Mouse (Mus musculus): Measurements from ENCODE around the gene Cep112. TPM values are rescaled to one million over a fixed set of nuclear protein-coding genes. Genes with fewer than 3 reads are reported as not detected.

The Cep112 gene
- 1.4 and 1.8 TPM in 2 replicates for polyA plus RNA-seq (2015; fragmentation: Nextera tagmentation; extraction: Ambion mirVana)

- Histone ChIP-seq H3K36me3 (no peaks in the 10 kb centered on the region), H3K4me3 (replicated peaks) (peak within 1 kb of the TSS; percentile 66), H3K9ac (peak within 1 kb of the TSS; percentile 71), H3K27me3 (peaks cover 32% of the 10 kb centered on the region), H3K4me1 (replicated peaks) (peaks cover 18% of the 10 kb centered on the region), H3K4me2 (peak within 1 kb of the TSS; percentile 77), H3K27ac (no peak within 1 kb of the TSS), H3K9me3 (replicated peaks) (no peaks in the 10 kb centered on the region)
- ATAC-seq (ENCODE audit: low read depth) = peak; percentile 93
- 1% methylated on average over 61 of the region's 61 CpGs for WGBS (ENCODE audit: insufficient replicate concordance)
- peak; percentile 85 for DNase-seq
These were observed at the start of gene Cep112 for GRCm38 (mm10) chr11:108424889-108425591. TSS of gene Cep112 (plus strand) at chr11:108425192.

- Histone ChIP-seq H3K4me1 (replicated peaks) (no peaks in the 10 kb centered on the region), H3K27me3 (no peaks in the 10 kb centered on the region; the same call in 1 of the 2 replicates), H3K27ac (no peak overlapping the region), H3K9ac (no peak overlapping the region), H3K36me3 (no peaks in the 10 kb centered on the region), H3K4me2 (no peak overlapping the region), H3K9me3 (replicated peaks) (no peaks in the 10 kb centered on the region), H3K4me3 (replicated peaks) (no peak overlapping the region)
- WGBS (ENCODE audit: insufficient replicate concordance) = 64% methylated on average over 7 of the region's 7 CpGs
- DNase-seq = no peak
- no peak for ATAC-seq (ENCODE audit: low read depth)
These were observed 48.2 kb upstream of the Cep112 start for GRCm38 (mm10) chr11:108376815-108377214.

GRCm38 (mm10) chr11:108377680-108378362 lies 47.2 kb upstream of the Cep112 start:
- no peak for ATAC-seq (ENCODE audit: low read depth)

GRCm38 (mm10) chr11:108378363-108378751 lies 46.6 kb upstream of the Cep112 start:
- Histone ChIP-seq H3K9ac (no peak overlapping the region), H3K4me1 (replicated peaks) (no peaks in the 10 kb centered on the region), H3K27me3 (no peaks in the 10 kb centered on the region; the same call in 1 of the 2 replicates), H3K4me3 (replicated peaks) (no peak overlapping the region), H3K9me3 (replicated peaks) (no peaks in the 10 kb centered on the region), H3K36me3 (no peaks in the 10 kb centered on the region), H3K4me2 (no peak overlapping the region), H3K27ac (no peak overlapping the region)
- DNase-seq (no peak), ATAC-seq (ENCODE audit: low read depth) (no peak)
- WGBS (ENCODE audit: insufficient replicate concordance) = 58% methylated on average over 4 of the region's 4 CpGs

More at GRCm38 (mm10) chr11:108377680-108378362, 47.2 kb upstream of the Cep112 start:
- Histone ChIP-seq H3K27ac (no peak overlapping the region), H3K4me2 (no peak overlapping the region), H3K9ac (no peak overlapping the region), H3K4me1 (replicated peaks) (no peaks in the 10 kb centered on the region), H3K9me3 (replicated peaks) (no peaks in the 10 kb centered on the region), H3K27me3 (no peaks in the 10 kb centered on the region; the same call in 1 of the 2 replicates), H3K36me3 (no peaks in the 10 kb centered on the region), H3K4me3 (replicated peaks) (no peak overlapping the region)
- 33% methylated on average over 19 of the region's 19 CpGs for WGBS (ENCODE audit: insufficient replicate concordance)
- peak; percentile 45 for DNase-seq

GRCm38 (mm10) chr11:108382664-108383063 lies 42.3 kb upstream of the Cep112 start:
- WGBS (ENCODE audit: insufficient replicate concordance) = 59% methylated on average over 3 of the region's 3 CpGs
- H3K4me2 ChIP-seq = no peak overlapping the region
- no peak overlapping the region for H3K9ac ChIP-seq
- H3K4me1 ChIP-seq (replicated peaks) = no peaks in the 10 kb centered on the region
- no peak overlapping the region for H3K27ac ChIP-seq
- DNase-seq (no peak), ATAC-seq (ENCODE audit: low read depth) (no peak)
- H3K4me3 ChIP-seq (replicated peaks) = no peak overlapping the region
- H3K9me3 ChIP-seq (replicated peaks) = no peaks in the 10 kb centered on the region
- H3K36me3 ChIP-seq = no peaks in the 10 kb centered on the region
- no peaks in the 10 kb centered on the region for H3K27me3 ChIP-seq

GRCm38 (mm10) chr11:108384920-108385665 lies 39.9 kb upstream of the Cep112 start:
- H3K4me1 ChIP-seq (replicated peaks) = no peaks in the 10 kb centered on the region
- no peak overlapping the region for H3K4me2 ChIP-seq
- no peak overlapping the region for H3K9ac ChIP-seq
- no peaks in the 10 kb centered on the region for H3K9me3 ChIP-seq (replicated peaks)
- DNase-seq (no peak), ATAC-seq (ENCODE audit: low read depth) (no peak)
- no peaks in the 10 kb centered on the region for H3K36me3 ChIP-seq
- H3K27me3 ChIP-seq = no peaks in the 10 kb centered on the region
- no peak overlapping the region for H3K27ac ChIP-seq
- 50% methylated on average over 4 of the region's 4 CpGs for WGBS (ENCODE audit: insufficient replicate concordance)
- no peak overlapping the region for H3K4me3 ChIP-seq (replicated peaks)

- Histone ChIP-seq H3K9ac (no peak overlapping the region), H3K4me2 (no peak overlapping the region), H3K4me3 (replicated peaks) (no peak overlapping the region), H3K36me3 (no peaks in the 10 kb centered on the region), H3K4me1 (replicated peaks) (no peaks in the 10 kb centered on the region), H3K27ac (no peak overlapping the region), H3K27me3 (no peaks in the 10 kb centered on the region), H3K9me3 (replicated peaks) (no peaks in the 10 kb centered on the region)
- WGBS (ENCODE audit: insufficient replicate concordance) = 55% methylated on average over 1 of the region's 1 CpGs
- ATAC-seq (ENCODE audit: low read depth) (no peak), DNase-seq (no peak)
These were observed 39.3 kb upstream of the Cep112 start for GRCm38 (mm10) chr11:108385666-108386024.

GRCm38 (mm10) chr11:108395061-108395460 lies 29.9 kb upstream of the Cep112 start:
- DNase-seq = no peak

GRCm38 (mm10) chr11:108396076-108396829 lies 28.7 kb upstream of the Cep112 start:
- Histone ChIP-seq H3K9ac (no peak overlapping the region; the same call in 1 of the 2 replicates), H3K27ac (0 out of 2 replicates have a peak overlapping the region, but pooled peaks have one; percentile 8), H3K4me3 (replicated peaks) (peak overlapping the region; percentile 30), H3K27me3 (no peaks in the 10 kb centered on the region), H3K4me2 (peak overlapping the region; percentile 23), H3K36me3 (0 out of 2 replicates have a peak, but pooled peaks cover 4% of the 10 kb centered on the region), H3K4me1 (replicated peaks) (no peaks in the 10 kb centered on the region), H3K9me3 (replicated peaks) (no peaks in the 10 kb centered on the region)
- no peak for ATAC-seq (ENCODE audit: low read depth)
- DNase-seq = no peak
- WGBS (ENCODE audit: insufficient replicate concordance) = 58% methylated on average over 7 of the region's 7 CpGs

More at GRCm38 (mm10) chr11:108395061-108395460, 29.9 kb upstream of the Cep112 start:
- Histone ChIP-seq H3K4me2 (0 out of 2 replicates have a peak overlapping the region, but pooled peaks have one; percentile 23), H3K9me3 (replicated peaks) (no peaks in the 10 kb centered on the region), H3K4me3 (replicated peaks) (peak overlapping the region; percentile 30), H3K27ac (peak overlapping the region; percentile 35; the same call in 1 of the 2 replicates), H3K4me1 (replicated peaks) (no peaks in the 10 kb centered on the region), H3K27me3 (no peaks in the 10 kb centered on the region), H3K36me3 (0 out of 2 replicates have a peak, but pooled peaks cover 4% of the 10 kb centered on the region), H3K9ac (no peak overlapping the region)
- peak; percentile 50; the same call in 1 of the 2 replicates for ATAC-seq (ENCODE audit: low read depth)
- WGBS (ENCODE audit: insufficient replicate concordance) = 76% methylated on average over 9 of the region's 9 CpGs

- no peaks in the 10 kb centered on the region for H3K9me3 ChIP-seq (replicated peaks)
- H3K9ac ChIP-seq = no peak overlapping the region
- no peak overlapping the region for H3K4me2 ChIP-seq
- no peaks in the 10 kb centered on the region for H3K4me1 ChIP-seq (replicated peaks)
- 65% methylated on average over 7 of the region's 9 CpGs for WGBS (ENCODE audit: insufficient replicate concordance)
- H3K4me3 ChIP-seq (replicated peaks) = no peak overlapping the region
- no peak overlapping the region for H3K27ac ChIP-seq
- H3K27me3 ChIP-seq = no peaks in the 10 kb centered on the region
- ATAC-seq (ENCODE audit: low read depth) (no peak), DNase-seq (no peak)
- 0 out of 2 replicates have a peak, but pooled peaks cover 2% of the 10 kb centered on the region for H3K36me3 ChIP-seq
These were observed 14.9 kb upstream of the Cep112 start for GRCm38 (mm10) chr11:108409876-108410644.
